Mouse (Mus musculus) midbrain, embryonic 14.5 days (tissue): ENCODE data around the gene Pik3cb. TPM values are rescaled to one million over a fixed set of nuclear protein-coding genes. Genes with fewer than 3 reads are reported as not detected.
A peak's percentile ranks its signal among the peaks of the same experiment; 100 is the strongest.

ENCODE experiments used
- ATAC-seq: fragments of 200-750 bp; cut with Nextera tagmentation; 2 replicates; pipeline ENCODE4 v1.8.0; 2017; ENCODE audit warnings: moderate number of reproducible peaks, moderate library complexity; ENCODE audit not compliant: low FRiP score, low TSS enrichment
- DNase-seq: peaks from one replicate; pipeline ENCODE4 v3.0.0-alpha.2; 2015
- H3K27ac ChIP-seq: fragments of 300-500 bp; sonication (generic); replicated peaks from 2 replicates; pipeline ENCODE4 v1.5.1; 2014; ENCODE audit warnings: mild to moderate bottlenecking, low read depth, low read length, moderate library complexity
- H3K27me3 ChIP-seq: fragments of 300-500 bp; sonication (generic); 2 replicates; pipeline ENCODE4 v1.6.1; 2014; ENCODE audit warnings: low read length, control low read depth, mixed read lengths; ENCODE audit not compliant: control insufficient read depth, insufficient read depth
- H3K36me3 ChIP-seq: fragments of 300-500 bp; sonication (generic); 2 replicates; pipeline ENCODE4 v1.6.1; 2014; ENCODE audit warnings: low read length, control low read depth; ENCODE audit not compliant: control insufficient read depth, insufficient read depth
- H3K4me1 ChIP-seq: fragments of 300-500 bp; sonication (generic); 2 replicates; pipeline ENCODE4 v1.6.1; 2014; ENCODE audit warnings: mild to moderate bottlenecking, antibody characterized with exemption, low read length, control low read depth; ENCODE audit not compliant: control insufficient read depth, insufficient read depth
- H3K4me2 ChIP-seq: fragments of 300-500 bp; sonication (generic); 2 replicates; pipeline ENCODE4 v1.6.1; 2014; ENCODE audit warnings: mild to moderate bottlenecking, low read length, moderate library complexity
- H3K4me3 ChIP-seq: fragments of 300-500 bp; sonication (generic); replicated peaks from 2 replicates; pipeline ENCODE4 v1.5.1; 2014; ENCODE audit warnings: low read depth, low read length
- H3K9ac ChIP-seq: fragments of 300-500 bp; sonication (generic); replicated peaks from 2 replicates; pipeline ENCODE4 v1.6.1; 2014; ENCODE audit warnings: mild to moderate bottlenecking, low read length, moderate library complexity
- H3K9me3 ChIP-seq: fragments of 300-500 bp; sonication (generic); 2 replicates; pipeline ENCODE4 v1.6.1; 2016; ENCODE audit warnings: low read length, control low read depth, mixed read lengths; ENCODE audit not compliant: control insufficient read depth
- WGBS: fragments of 180-500 bp; shearing (Covaris S2); extraction: QIAGEN DNeasy Blood & Tissue Kit; methylation state at CpG from one replicate; pipeline ENCODE4 v1.1.7; 2014; 5-methylcytosine and 5-hydroxymethylcytosine counted together
- polyA plus RNA-seq: library from polyadenylated mRNA; unstranded; fragments of >200 nt; fragmentation: Nextera tagmentation; extraction: Ambion mirVana; gene quantifications from 2 replicates; pipeline ENCODE4 v1.2.1, GENCODE M21; 2014

Pik3cb gene
- polyA plus RNA-seq, 1 experiment from 2014 or later: 4.7 TPM

DNA sequence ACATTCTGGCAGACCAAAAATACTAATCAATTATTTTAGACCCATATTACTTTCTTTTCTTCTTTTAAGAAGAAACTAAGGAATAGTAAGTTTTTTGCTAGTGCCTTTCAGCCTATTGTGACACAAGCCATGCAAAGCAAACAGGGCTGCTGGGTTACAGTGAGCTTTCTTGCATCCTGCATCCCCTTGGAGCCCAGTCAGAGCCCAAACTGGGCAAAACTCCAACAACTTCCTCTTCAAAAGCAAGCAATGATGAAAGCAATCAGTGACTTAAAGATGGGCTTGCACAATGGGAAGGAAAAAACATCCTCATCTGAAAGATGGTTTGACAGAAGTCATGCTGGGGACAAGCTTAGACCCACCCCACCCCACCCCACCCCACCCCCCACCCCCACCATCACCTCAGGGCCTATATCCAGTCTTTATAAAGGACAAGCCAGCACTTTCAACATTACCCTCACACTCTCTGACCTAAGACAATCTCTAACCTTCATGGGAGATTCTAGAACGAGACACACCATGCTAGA, 91.6 kb downstream of the Pik3cb start:
- no peaks in the 10 kb centered on the region for H3K27me3 ChIP-seq
- no peak overlapping the region for H3K4me2 ChIP-seq
- no peak overlapping the region for H3K4me3 ChIP-seq
- H3K9me3 ChIP-seq: no peaks in the 10 kb centered on the region
- DNase-seq (peak; percentile 70), ATAC-seq (no peak)
- H3K4me1 ChIP-seq: no peaks in the 10 kb centered on the region
- peaks cover 31% of the 10 kb centered on the region for H3K36me3 ChIP-seq
- H3K9ac ChIP-seq: no peak overlapping the region
- 89% methylated on average over 1 of the region's 1 CpGs for WGBS
- H3K27ac ChIP-seq: no peak overlapping the region

DNA sequence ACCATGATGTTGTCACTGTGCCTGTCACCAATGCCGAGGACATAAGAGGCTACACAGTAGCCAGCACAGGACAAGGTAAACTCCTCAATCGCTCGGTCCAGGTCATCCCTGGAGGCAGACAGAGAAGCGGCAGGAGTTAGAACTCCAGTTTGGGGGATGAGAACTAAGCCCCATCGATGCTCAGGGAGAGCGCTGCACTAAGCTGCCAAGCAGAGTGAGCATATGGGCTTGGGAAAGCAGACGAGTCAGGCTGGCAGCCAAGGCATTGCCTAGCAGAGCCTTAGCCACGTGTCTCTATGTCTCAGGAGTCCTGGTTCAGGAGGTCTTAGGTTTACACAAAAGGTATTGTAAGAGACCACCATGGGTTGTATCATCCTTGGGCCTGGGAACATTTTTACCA, 95.7 kb downstream of the Pik3cb start:
- Histone ChIP-seq H3K9ac (no peak overlapping the region), H3K4me3 (no peak overlapping the region), H3K36me3 (peaks cover 32% of the 10 kb centered on the region), H3K9me3 (no peaks in the 10 kb centered on the region), H3K27ac (no peak overlapping the region), H3K4me2 (no peak overlapping the region), H3K4me1 (no peaks in the 10 kb centered on the region), H3K27me3 (no peaks in the 10 kb centered on the region)
- ATAC-seq (no peak), DNase-seq (no peak)
- WGBS: 87% methylated on average over 8 of the region's 8 CpGs

DNA sequence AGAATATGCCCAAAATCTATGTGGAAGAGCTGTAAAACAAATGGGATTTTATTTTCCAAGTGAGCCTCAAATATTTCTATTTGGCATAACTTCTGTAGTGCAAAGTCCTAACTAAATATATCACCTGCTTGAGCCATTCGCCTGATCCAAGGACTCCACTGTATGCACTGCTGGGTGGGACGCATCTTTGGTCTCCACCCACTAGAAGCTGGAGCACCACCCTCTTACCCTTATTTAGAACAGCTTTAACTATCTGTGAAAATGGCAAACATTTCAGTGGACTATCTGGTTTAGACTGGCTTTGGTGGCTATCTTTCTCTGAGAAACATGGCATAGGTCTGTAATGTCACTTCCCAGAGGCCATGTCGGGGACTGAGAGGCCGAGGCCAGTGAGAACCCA, 97.8 kb downstream of the Pik3cb start:
- H3K27ac ChIP-seq: no peak overlapping the region
- H3K9ac ChIP-seq: no peak overlapping the region
- no peaks in the 10 kb centered on the region for H3K9me3 ChIP-seq
- no peak overlapping the region for H3K4me3 ChIP-seq
- peaks cover 43% of the 10 kb centered on the region for H3K36me3 ChIP-seq
- no peak overlapping the region for H3K4me2 ChIP-seq
- ATAC-seq (no peak), DNase-seq (no peak)
- H3K4me1 ChIP-seq: no peaks in the 10 kb centered on the region
- WGBS: 96% methylated on average over 4 of the region's 4 CpGs
- no peaks in the 10 kb centered on the region for H3K27me3 ChIP-seq

DNA sequence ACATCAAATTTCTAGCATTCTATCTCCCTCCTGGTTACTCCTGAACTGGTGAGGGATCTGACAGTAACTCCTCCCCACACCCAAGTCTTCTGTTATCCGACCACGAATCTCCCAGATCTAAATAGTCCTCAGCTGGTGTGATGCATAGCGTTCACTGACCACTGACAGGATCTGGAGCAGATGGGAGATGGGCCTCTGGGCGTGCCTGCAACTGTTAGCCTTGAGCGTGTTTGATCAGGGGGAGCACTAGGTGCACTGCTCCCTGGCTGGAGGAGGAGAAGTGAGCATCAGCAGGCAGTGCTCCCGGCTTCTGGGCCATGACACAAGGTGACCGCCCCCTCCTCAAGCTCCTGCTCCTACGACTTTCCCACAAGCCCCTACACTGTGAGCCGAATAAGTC, 98.4 kb downstream of the Pik3cb start:
- Histone ChIP-seq H3K27ac (no peak overlapping the region), H3K27me3 (no peaks in the 10 kb centered on the region), H3K9me3 (no peaks in the 10 kb centered on the region), H3K4me1 (no peaks in the 10 kb centered on the region), H3K4me3 (no peak overlapping the region), H3K9ac (no peak overlapping the region), H3K4me2 (no peak overlapping the region), H3K36me3 (peaks cover 44% of the 10 kb centered on the region)
- 88% methylated on average over 9 of the region's 9 CpGs for WGBS
- ATAC-seq: no peak
- no peak for DNase-seq

DNA sequence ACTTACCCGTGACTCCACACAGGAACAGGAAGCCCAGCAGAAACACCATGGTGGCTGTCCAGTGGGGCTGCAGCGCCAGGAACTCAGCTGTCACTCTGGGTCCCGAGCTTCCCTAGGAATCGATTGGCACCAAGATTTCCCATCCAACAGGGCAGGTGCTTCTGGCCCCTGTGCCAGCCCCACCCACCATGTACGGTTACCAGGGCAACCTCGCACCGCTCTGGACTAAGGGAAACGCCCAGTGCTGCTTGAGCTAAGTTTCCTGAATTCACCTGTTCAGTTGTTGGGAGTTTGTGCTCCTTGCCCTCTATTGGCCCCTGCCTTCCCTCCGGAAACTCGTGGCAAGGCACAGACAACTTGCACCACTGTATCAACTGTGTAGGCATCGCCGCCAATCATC, 104.8 kb downstream of the Pik3cb start, which contains the start of gene Gm1123:
Gene Gm1123, minus strand, starts transcription at position 141 of the 400 bp plus-strand sequence.
- H3K4me2 ChIP-seq: no peak within 1 kb of the TSS
- WGBS: 85% methylated on average over 12 of the region's 12 CpGs
- no peaks in the 10 kb centered on the region for H3K27me3 ChIP-seq
- no peak for ATAC-seq
- no peak for DNase-seq
- H3K4me1 ChIP-seq: no peaks in the 10 kb centered on the region
- H3K9ac ChIP-seq: no peak within 1 kb of the TSS
- H3K36me3 ChIP-seq: peaks cover 23% of the 10 kb centered on the region
- H3K4me3 ChIP-seq: no peak within 1 kb of the TSS
- H3K9me3 ChIP-seq: no peaks in the 10 kb centered on the region
- no peak within 1 kb of the TSS for H3K27ac ChIP-seq

DNA sequence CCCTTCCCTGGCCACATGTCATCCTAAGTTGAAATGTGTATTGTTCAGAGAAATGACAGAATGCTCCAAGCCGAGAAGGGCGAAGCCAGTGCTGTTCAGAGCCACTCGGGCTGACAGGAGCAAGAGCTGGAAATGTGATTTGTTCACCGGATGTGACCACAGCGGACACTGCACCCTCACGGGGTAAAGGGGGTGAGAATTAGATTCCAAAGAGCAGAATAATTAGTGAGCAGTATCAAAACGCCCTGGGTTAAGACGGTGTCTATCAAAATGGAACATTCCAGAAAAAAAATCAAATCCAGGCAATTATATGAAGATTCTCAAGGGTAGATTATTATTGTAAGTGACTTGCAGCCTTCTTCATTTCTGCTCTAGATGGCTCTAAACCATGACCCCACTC, 106.3 kb downstream of the Pik3cb start:
- H3K36me3 ChIP-seq: peaks cover 12% of the 10 kb centered on the region; the same call in 1 of the 2 replicates
- no peaks in the 10 kb centered on the region for H3K4me1 ChIP-seq
- H3K4me3 ChIP-seq: no peak overlapping the region
- no peak for ATAC-seq
- no peak for DNase-seq
- no peak overlapping the region for H3K27ac ChIP-seq
- H3K9ac ChIP-seq: no peak overlapping the region
- H3K4me2 ChIP-seq: no peak overlapping the region
- 83% methylated on average over 8 of the region's 8 CpGs for WGBS
- H3K27me3 ChIP-seq: no peaks in the 10 kb centered on the region
- H3K9me3 ChIP-seq: no peaks in the 10 kb centered on the region

DNA sequence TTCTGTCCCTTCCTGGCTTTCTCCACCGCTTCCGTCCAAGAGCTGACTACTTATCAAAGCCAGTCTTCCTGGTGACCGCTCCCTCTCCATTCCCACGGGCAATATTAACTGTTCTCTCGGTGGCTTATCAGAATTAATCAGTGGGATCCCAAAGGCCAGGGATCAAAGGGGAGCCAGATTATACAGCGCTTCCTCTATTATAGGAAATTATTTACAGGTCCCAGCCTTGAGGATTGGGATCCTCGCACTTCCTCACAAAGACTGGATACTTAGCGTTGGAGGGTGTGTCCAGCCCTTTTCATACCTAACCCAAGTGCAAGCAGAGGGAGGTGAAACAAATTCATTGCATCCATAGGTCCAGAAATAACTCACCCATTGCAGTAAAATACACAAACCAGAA, 108.4 kb downstream of the Pik3cb start:
- Histone ChIP-seq H3K4me2 (no peak overlapping the region), H3K4me1 (no peaks in the 10 kb centered on the region), H3K27me3 (no peaks in the 10 kb centered on the region), H3K27ac (no peak overlapping the region), H3K9me3 (no peaks in the 10 kb centered on the region), H3K4me3 (no peak overlapping the region), H3K36me3 (0 out of 2 replicates have a peak, but pooled peaks cover 3% of the 10 kb centered on the region), H3K9ac (no peak overlapping the region)
- 73% methylated on average over 8 of the region's 8 CpGs for WGBS
- DNase-seq (no peak), ATAC-seq (no peak)

DNA sequence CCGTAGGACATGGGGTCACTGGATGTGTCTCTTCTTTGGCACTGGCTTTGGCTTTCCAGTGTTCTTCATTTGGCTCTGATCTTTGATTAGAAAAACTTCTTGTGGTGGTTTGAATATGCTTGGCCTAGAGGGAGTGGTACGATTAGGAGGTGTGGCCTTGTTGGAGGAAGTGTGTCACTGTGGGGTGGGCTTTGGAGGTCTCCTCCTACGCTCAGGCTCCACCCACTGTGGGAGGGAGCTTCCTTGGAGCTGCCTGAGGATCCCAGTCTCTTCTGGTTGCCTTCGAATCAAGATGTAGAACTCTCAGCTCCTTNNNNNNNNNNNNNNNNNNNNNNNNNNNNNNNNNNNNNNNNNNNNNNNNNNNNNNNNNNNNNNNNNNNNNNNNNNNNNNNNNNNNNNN, 118.7 kb downstream of the Pik3cb start:
- Histone ChIP-seq H3K4me2 (no peak overlapping the region), H3K4me3 (no peak overlapping the region), H3K9ac (no peak overlapping the region), H3K9me3 (no peaks in the 10 kb centered on the region), H3K27ac (no peak overlapping the region), H3K36me3 (no peaks in the 10 kb centered on the region), H3K27me3 (no peaks in the 10 kb centered on the region), H3K4me1 (no peaks in the 10 kb centered on the region)
- 84% methylated on average over 4 of the region's 4 CpGs for WGBS
- ATAC-seq (no peak), DNase-seq (no peak)

DNA sequence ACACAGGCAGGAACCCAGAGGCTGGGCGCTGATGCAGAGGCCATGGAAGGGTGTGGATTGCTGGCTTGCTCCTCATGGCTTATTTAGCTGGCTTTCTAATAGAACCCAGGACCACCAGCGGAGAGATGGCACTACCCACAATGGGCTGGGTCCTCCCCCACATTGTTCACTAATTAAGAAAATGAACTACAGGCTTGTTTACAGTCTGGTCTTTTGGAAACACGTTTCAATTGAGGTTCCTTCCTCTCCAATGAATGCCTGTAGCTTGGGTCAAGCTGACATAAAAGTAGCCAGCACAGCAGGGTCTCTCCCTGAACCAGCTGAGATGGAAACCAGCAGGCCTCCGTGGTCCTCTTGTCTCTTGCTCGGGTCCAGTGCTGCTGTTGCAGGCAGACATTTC, 119.3 kb downstream of the Pik3cb start:
- H3K9me3 ChIP-seq: no peaks in the 10 kb centered on the region
- no peak overlapping the region for H3K27ac ChIP-seq
- H3K4me2 ChIP-seq: no peak overlapping the region
- H3K36me3 ChIP-seq: no peaks in the 10 kb centered on the region
- ATAC-seq (no peak), DNase-seq (no peak)
- H3K9ac ChIP-seq: no peak overlapping the region
- WGBS: 24% methylated on average over 5 of the region's 5 CpGs
- H3K4me3 ChIP-seq: no peak overlapping the region
- H3K4me1 ChIP-seq: no peaks in the 10 kb centered on the region
- H3K27me3 ChIP-seq: no peaks in the 10 kb centered on the region
